Mouse (Mus musculus) heart, adult 2 months (tissue): ENCODE measurements around the gene Usp35.

Source experiments
- CTCF ChIP-seq: fragments of 200-600 bp; IDR thresholded peaks from 2 replicates; pipeline ENCODE4 v1.8.1; 2022; ENCODE audit warnings: antibody characterized with exemption, mild to moderate bottlenecking, moderate library complexity
- EP300 ChIP-seq: fragments of 200-500 bp; IDR thresholded peaks from 2 replicates; pipeline ENCODE4 v1.6.1; 2011; ENCODE audit warnings: low read depth, low read length, control low read depth; ENCODE audit not compliant: insufficient read depth

DNA sequence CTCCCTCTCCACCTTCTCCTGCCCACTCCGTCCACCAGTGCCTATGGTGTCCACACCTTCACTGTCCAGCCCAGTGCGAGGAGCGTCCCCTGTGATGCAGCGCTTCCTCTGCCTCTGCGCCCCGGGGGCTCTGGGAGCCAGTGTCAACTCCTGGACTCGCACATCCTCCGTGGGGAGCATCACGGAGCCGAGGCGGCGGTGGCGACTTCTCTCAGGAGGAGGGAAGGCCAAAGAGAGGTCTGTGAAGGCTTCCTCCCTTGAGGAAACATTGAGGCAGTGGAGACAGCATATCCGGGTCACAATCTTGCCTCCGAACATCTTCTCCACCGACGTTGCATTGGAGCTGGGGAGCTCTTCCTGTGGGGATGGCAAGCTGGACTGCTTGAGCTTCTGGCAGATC, 19.6 kb downstream of the Usp35 start:
- no peak for TF ChIP-seq CTCF
- no peak for TF ChIP-seq EP300
